Mouse (Mus musculus) olfactory bulb, adult 2 months (tissue): ENCODE measurements around the gene Zfp276. TPM values are rescaled to one million over a fixed set of nuclear protein-coding genes. Genes with fewer than 3 reads are reported as not detected.
A peak's percentile ranks its signal among the peaks of the same experiment; 100 is the strongest.
"Not testable (repeated sequence)": the region's sequence is repeated elsewhere in the genome, so short reads cannot be mapped to it uniquely, and the experiment has no call there.

Experiments used
- H3K27ac ChIP-seq: fragments of 200-500 bp; 2 replicates; pipeline ENCODE4 v1.5.1; 2012; ENCODE audit warnings: low read depth, low read length; ENCODE audit not compliant: insufficient read depth
- H3K4me1 ChIP-seq: fragments of 200-500 bp; 2 replicates; pipeline ENCODE4 v1.6.1; 2012; ENCODE audit warnings: low read length; ENCODE audit not compliant: control insufficient read depth, insufficient read depth
- H3K4me3 ChIP-seq: fragments of 200-500 bp; 2 replicates; pipeline ENCODE4 v1.5.1; 2012; ENCODE audit warnings: mild to moderate bottlenecking, low read depth, low read length, moderate library complexity; ENCODE audit not compliant: insufficient read depth
- CTCF ChIP-seq: fragments of 200-500 bp; IDR thresholded peaks from 2 replicates; pipeline ENCODE4 v1.5.1; 2012; ENCODE audit warnings: low read depth, mild to moderate bottlenecking, low read length, moderate library complexity; ENCODE audit not compliant: insufficient read depth
- POLR2A ChIP-seq: fragments of 200-500 bp; IDR thresholded peaks from 2 replicates; pipeline ENCODE4 v1.6.1; 2012; ENCODE audit warnings: mild to moderate bottlenecking, low read depth, low read length, moderate library complexity; ENCODE audit not compliant: insufficient read depth
- WGBS: fragments of 180-500 bp; shearing (Covaris S2); methylation state at CpG from one replicate; pipeline ENCODE4 v1.1.7; 2018; 5-methylcytosine and 5-hydroxymethylcytosine counted together
- polyA plus RNA-seq: library from polyadenylated mRNA; stranded (reverse); fragments of >200 nt; gene quantifications from 2 replicates; pipeline ENCODE4 v1.2.4, GENCODE M21; 2012; ENCODE audit warnings: low replicate concordance; ENCODE audit not compliant: missing spikeins, insufficient read depth, insufficient read length

The Zfp276 gene
- polyA plus RNA-seq: not detected in 2 replicates

- Histone ChIP-seq H3K4me1 (peaks cover 16% of the 10 kb centered on the region), H3K4me3 (peak within 1 kb of the TSS; percentile 98), H3K27ac (peak within 1 kb of the TSS; percentile 25)
- TF ChIP-seq CTCF (no peak), POLR2A (no peak; the same call in 1 of the 2 replicates)
- WGBS: under 1% methylated on average over 97 of the region's 99 CpGs
These were observed at the start of gene Zfp276, which contains the start of gene Vps9d1 for GRCm38 (mm10) chr8:123254099-123254885. Zfp276 (plus strand) TSS chr8:123254195. Vps9d1 (minus strand) TSS chr8:123254348.

- no peak for TF ChIP-seq CTCF
- H3K27ac ChIP-seq: no peak overlapping the region
- WGBS: 33% methylated on average over 10 of the region's 10 CpGs
- peaks cover 11% of the 10 kb centered on the region for H3K4me1 ChIP-seq
- H3K4me3 ChIP-seq: peak overlapping the region; percentile 71
These were observed 42.1 kb upstream of the Zfp276 start for GRCm38 (mm10) chr8:123211876-123212275.

GRCm38 (mm10) chr8:123212321-123213117 lies 41.5 kb upstream of the Zfp276 start, which contains the start of the genes Chmp1a and Spata33:
Chmp1a (minus strand) TSS chr8:123212763.
Spata33 (plus strand) TSS chr8:123212832.
- H3K4me3 ChIP-seq: peak within 1 kb of the TSS; percentile 71
- WGBS: under 1% methylated on average over 76 of the region's 76 CpGs
- H3K27ac ChIP-seq: no peak within 1 kb of the TSS; the same call in 1 of the 2 replicates
- TF ChIP-seq CTCF (peak; percentile 88), POLR2A (peak; percentile 90)
- H3K4me1 ChIP-seq: peaks cover 11% of the 10 kb centered on the region

- 10% methylated on average over 22 of the region's 22 CpGs for WGBS
- TF ChIP-seq POLR2A (no peak), CTCF (no peak; the same call in 1 of the 2 replicates)
- Histone ChIP-seq H3K27ac (no peak overlapping the region; the same call in 1 of the 2 replicates), H3K4me1 (peaks cover 11% of the 10 kb centered on the region), H3K4me3 (peak overlapping the region; percentile 71)
These were observed 40.8 kb upstream of the Zfp276 start for GRCm38 (mm10) chr8:123213118-123213772.

- Histone ChIP-seq H3K4me1 (peaks cover 9% of the 10 kb centered on the region), H3K4me3 (no peak overlapping the region), H3K27ac (no peak overlapping the region)
- WGBS: 87% methylated on average over 3 of the region's 3 CpGs
- TF ChIP-seq CTCF (no peak), POLR2A (no peak)
These were observed 38.6 kb upstream of the Zfp276 start for GRCm38 (mm10) chr8:123215430-123215829.

- Histone ChIP-seq H3K27ac (no peak overlapping the region), H3K4me3 (no peak overlapping the region), H3K4me1 (peaks cover 3% of the 10 kb centered on the region; the same call in 1 of the 2 replicates)
- WGBS: 33% methylated on average over 1 of the region's 1 CpGs
- no peak for TF ChIP-seq CTCF
- no peak for TF ChIP-seq POLR2A
These were observed 33.1 kb upstream of the Zfp276 start for GRCm38 (mm10) chr8:123220917-123221316.

- WGBS: 2% methylated on average over 59 of the region's 59 CpGs
- Histone ChIP-seq H3K27ac (peak within 1 kb of the TSS; percentile 82), H3K4me3 (peak within 1 kb of the TSS; percentile 65), H3K4me1 (peaks cover 3% of the 10 kb centered on the region; the same call in 1 of the 2 replicates)
- TF ChIP-seq POLR2A (peak; percentile 95), CTCF (no peak)
These were observed 29.4 kb upstream of the Zfp276 start, which contains the start of gene Cdk10 for GRCm38 (mm10) chr8:123224278-123225266. Cdk10 (plus strand) TSS chr8:123224842.

GRCm38 (mm10) chr8:123228416-123228815 lies 25.6 kb upstream of the Zfp276 start:
- Histone ChIP-seq H3K4me3 (no peak overlapping the region), H3K27ac (no peak overlapping the region), H3K4me1 (peaks cover 19% of the 10 kb centered on the region)
- TF ChIP-seq CTCF (no peak), POLR2A (no peak)
- WGBS: 58% methylated on average over 1 of the region's 1 CpGs

GRCm38 (mm10) chr8:123230326-123230725 lies 23.7 kb upstream of the Zfp276 start:
- not testable (repeated sequence) for H3K4me3 ChIP-seq
- peaks cover 32% of the 10 kb centered on the region for H3K4me1 ChIP-seq
- 69% methylated on average over 11 of the region's 11 CpGs for WGBS

More at GRCm38 (mm10) chr8:123230326-123230725, 23.7 kb upstream of the Zfp276 start:
- not testable (repeated sequence) for H3K27ac ChIP-seq
